Mouse (Mus musculus): ENCODE measurements around the gene Gm9936.

GRCm38 (mm10) chr5:114875858-114876257 is 17.4 kb upstream of the Gm9936 start:
- no peak for TF ChIP-seq GATA2 (IDR thresholded peaks at IDR 0.05; ENCODE audit: borderline replicate concordance, low read depth, low read length)
- no peak for TF ChIP-seq CTCF (IDR thresholded peaks at IDR 0.05; ENCODE audit: low read depth, low read length)
- no peak for TF ChIP-seq TAL1 (conservative IDR thresholded peaks at IDR 0.05; ENCODE audit: low read depth, low read length)

All from G1E (cell line).